Mouse (Mus musculus) thymus, postnatal 14 days (tissue): ENCODE results near the gene Lenep.

Experiments
- DNase-seq: peaks from one replicate; pipeline ENCODE4 v3.0.0; 2021

The Lenep gene

GRCm38 (mm10) chr3:89390699-89391662 is 11.6 kb downstream of the Lenep start:
- peak; percentile 62 for DNase-seq

- no peak for DNase-seq
These were observed 12.5 kb downstream of the Lenep start for GRCm38 (mm10) chr3:89390111-89390515.

GRCm38 (mm10) chr3:89388901-89389740 is 13.5 kb downstream of the Lenep start:
- DNase-seq = peak; percentile 60

- no peak for DNase-seq
These were observed 14.3 kb downstream of the Lenep start for GRCm38 (mm10) chr3:89388134-89388881.

GRCm38 (mm10) chr3:89387632-89388031 is 15.0 kb downstream of the Lenep start:
- no peak for DNase-seq

GRCm38 (mm10) chr3:89386438-89387420 is 15.9 kb downstream of the Lenep start:
- DNase-seq = peak; percentile 65

GRCm38 (mm10) chr3:89385451-89385850 is 17.1 kb downstream of the Lenep start:
- DNase-seq = peak; percentile 76

- no peak for DNase-seq
These were observed 18.1 kb downstream of the Lenep start for GRCm38 (mm10) chr3:89384331-89385076.

GRCm38 (mm10) chr3:89383651-89384255 is 18.8 kb downstream of the Lenep start:
- DNase-seq = no peak

- DNase-seq = no peak
These were observed 19.6 kb downstream of the Lenep start for GRCm38 (mm10) chr3:89382950-89383349.

- no peak for DNase-seq
These were observed 20.3 kb downstream of the Lenep start for GRCm38 (mm10) chr3:89382033-89382882.

GRCm38 (mm10) chr3:89381233-89381632 is 21.4 kb downstream of the Lenep start:
- no peak for DNase-seq

GRCm38 (mm10) chr3:89380711-89381110 is 21.9 kb downstream of the Lenep start:
- no peak for DNase-seq

- DNase-seq = no peak
These were observed 22.3 kb downstream of the Lenep start for GRCm38 (mm10) chr3:89380291-89380690.

GRCm38 (mm10) chr3:89379388-89380131 is 23.0 kb downstream of the Lenep start:
- DNase-seq = peak; percentile 71

- DNase-seq = peak; percentile 81
These were observed 24.1 kb downstream of the Lenep start for GRCm38 (mm10) chr3:89378394-89379067.

- DNase-seq = no peak
These were observed 24.8 kb downstream of the Lenep start for GRCm38 (mm10) chr3:89377831-89378230.
